Mouse (Mus musculus): Measurements from ENCODE around the gene Amn.

Amn gene

DNA sequence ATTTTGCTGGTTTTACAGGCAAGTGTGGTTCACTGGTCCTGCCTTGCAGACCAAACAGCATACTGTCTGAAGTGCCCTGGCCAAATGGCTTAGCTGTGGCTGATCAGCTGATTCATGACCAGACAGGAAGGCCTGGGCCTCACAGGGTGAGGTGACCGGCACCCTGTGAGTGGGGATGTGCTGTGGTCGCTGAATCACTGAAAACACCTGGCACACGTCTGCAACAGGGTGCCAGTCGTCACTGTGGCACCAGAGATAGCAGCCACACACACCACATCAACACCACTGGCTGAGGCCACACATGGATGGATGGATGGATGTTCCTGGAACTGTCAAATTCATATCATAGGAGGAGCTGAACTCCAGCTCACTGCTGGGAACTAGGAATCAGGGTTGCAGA is 52.5 kb downstream of the Amn start:
- in situ Hi-C loops (cut with MboI): no loop called here

DNA sequence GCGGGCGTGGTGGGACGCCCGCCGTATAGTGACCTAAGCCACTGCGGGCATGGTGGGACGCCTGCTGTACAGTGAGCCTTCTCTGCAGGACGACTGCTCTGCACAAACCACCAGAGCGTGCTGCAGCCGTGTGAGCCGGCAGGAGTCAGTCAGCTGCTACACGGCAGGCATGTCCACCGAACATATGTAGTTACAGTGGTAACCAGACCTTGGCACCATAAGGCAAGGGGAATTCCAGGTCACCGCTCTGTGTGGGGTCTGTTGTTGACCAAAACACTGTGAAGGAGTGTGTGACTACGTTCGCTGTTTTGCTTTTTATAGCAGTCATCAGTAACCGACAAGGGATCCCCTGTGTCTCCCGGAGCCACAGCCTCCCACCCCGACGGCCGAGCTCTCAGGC is 53.6 kb downstream of the Amn start:
- in situ Hi-C loops (cut with MboI): no loop called here

DNA sequence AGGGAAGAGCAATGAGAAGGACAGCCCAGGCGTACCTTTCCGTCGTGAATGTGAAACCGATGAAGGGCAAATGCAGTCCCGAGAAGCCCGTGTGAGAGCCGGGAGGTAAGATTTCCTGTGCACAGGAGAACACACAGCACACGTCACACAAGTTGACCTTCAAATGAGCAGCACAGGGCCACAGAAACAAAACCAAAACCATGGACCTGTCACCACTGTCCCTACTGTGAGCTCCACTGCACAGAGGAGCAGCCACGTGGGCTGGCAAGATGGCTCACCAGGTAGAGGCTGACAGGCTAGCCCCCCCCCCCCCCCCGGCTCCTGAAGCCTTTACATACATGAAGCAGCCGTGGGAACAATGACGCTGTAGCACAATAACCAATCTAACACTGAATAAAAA is 54.1 kb downstream of the Amn start:
- in situ Hi-C loops (cut with MboI): no loop called here

DNA sequence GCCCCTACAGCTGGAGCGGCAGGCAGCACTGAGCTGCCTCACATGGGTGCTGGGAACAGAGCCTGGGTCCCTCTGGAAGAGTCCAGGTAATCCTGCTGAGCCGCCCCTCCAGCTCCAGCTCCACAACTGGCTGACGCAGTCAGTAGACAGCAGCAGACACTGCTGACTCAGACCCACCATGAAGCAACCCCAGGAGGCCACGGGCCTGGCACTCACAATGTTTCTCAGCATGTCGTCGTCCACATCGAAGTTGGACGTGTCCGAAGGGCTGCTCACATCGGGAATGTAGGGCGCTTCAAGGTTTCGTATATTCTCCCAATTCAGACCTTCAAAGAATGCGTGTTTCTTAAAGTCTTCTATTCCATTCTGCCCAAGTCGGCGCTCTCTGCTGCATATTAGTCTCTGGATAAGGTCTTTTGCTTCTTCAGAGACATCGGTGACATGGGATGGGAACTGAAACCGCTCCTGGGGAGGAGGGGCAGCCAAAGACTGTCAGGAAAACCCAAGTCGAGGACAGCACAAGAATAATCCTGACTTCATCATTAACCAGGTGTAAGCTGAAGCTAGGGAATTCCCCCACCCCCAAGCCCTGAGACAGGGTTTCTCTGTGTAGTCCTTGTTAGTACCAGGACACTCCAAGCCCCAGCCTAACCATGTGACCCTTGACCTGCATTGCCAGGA is 55.0 kb downstream of the Amn start:
- in situ Hi-C loops (cut with MboI): no loop called here

All from mature B cell (primary cell).